Mouse (Mus musculus): ENCODE measurements around the gene Bckdhb. TPM values are rescaled to one million over a fixed set of nuclear protein-coding genes. Genes with fewer than 3 reads are reported as not detected.

The Bckdhb gene
- polyA plus RNA-seq (2014; fragmentation: Illumina TruSeq; extraction: RNeasy Lipid Tissue Mini Kit (QIAGEN cat#74804); ENCODE audit: low read depth, low replicate concordance): 113 TPM

GRCm38 (mm10) chr9:83924878-83925687 lies at the start of gene Bckdhb:
Bckdhb (plus strand) TSS chr9:83925145.

Other genes with a start within 250 kb of the Bckdhb start
- 2.3 TPM for gene Elovl4, start 118.9 kb upstream of the Bckdhb start, polyA plus RNA-seq (2014; fragmentation: Illumina TruSeq; extraction: RNeasy Lipid Tissue Mini Kit (QIAGEN cat#74804); ENCODE audit: low read depth, low replicate concordance)
- 11.1 TPM for gene Ttk, start 90.5 kb upstream of the Bckdhb start, polyA plus RNA-seq (2014; fragmentation: Illumina TruSeq; extraction: RNeasy Lipid Tissue Mini Kit (QIAGEN cat#74804); ENCODE audit: low read depth, low replicate concordance)

Data from adrenal gland, adult 10 weeks (tissue).